In the genomic region with DNA sequence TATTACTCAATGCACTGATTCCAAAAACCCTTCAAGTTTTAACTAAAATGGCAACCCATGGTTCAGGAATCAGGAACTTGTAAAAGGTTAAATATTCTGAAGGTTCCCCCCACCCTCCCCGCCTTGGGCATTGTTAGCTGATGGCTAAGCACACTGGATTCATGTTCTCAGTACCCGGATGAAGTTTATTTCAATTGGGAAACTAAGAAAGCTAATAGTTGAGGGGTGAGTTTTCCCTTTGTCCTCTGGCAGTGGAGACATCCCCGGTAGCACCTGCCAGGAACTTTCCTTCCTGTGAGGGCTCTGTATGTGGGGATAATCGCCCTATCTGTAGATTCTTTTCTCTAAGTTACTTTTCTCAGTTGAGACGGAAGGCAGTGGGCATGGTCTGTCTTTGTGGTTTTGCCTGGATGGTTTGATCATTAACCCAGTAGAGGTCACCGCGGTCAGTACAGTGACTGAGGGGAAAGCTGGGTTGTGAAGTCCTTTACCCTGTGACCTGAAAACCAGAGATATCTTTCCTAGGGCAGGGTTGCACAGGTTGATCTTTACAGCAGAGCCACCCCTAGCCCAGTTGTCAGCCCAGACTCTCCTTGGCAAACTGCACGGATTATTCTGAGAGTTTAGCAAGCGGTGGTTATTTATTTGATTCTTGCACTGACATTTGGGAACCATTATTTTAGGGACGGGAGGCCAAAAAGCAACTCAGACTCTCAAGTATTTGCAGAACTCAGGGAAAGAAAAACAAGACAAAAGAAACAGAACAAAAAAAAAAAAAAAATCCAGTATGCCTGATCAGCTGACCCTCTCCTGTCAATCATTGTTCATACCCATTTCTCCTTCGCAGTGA, we compare ENCODE assay signal across 12 mouse cellular contexts. TPM values are rescaled to one million over a fixed set of nuclear protein-coding genes. Genes with fewer than 3 reads are reported as not detected.
DNase-seq lines count a peak whose midpoint lies in the region; ATAC-seq and TF ChIP-seq lines count a peak whose summit lies in the region.
"Had no signal": no experiment of that assay in that cellular context is flagged by ENCODE, and none has a peak within 500 bp of the region (broad histone marks: within the 10 kb centered on the region; RNA-seq: fewer than 3 reads in every experiment).

No protein-coding gene starts in this region.

- H3K9me3 ChIP-seq in intestine, postnatal 0 days (ENCODE audit: control insufficient read depth): no peaks in the 10 kb centered on the region
- no peaks in the 10 kb centered on the region for H3K9me3 ChIP-seq in liver, embryonic 13.5 days (replicated peaks)

- H3K36me3 ChIP-seq in intestine, postnatal 0 days (ENCODE audit: control insufficient read depth, insufficient read depth): no peaks in the 10 kb centered on the region
- no peaks in the 10 kb centered on the region for H3K36me3 ChIP-seq in liver, embryonic 13.5 days

- H3K27ac ChIP-seq in intestine, postnatal 0 days (ENCODE audit: low read depth, low read length): peak overlapping the region; percentile 68
- peak overlapping the region; percentile 71 for H3K27ac ChIP-seq in liver, embryonic 13.5 days

- no peak for TF ChIP-seq CTCF in intestine, postnatal 0 days (IDR thresholded peaks at IDR 0.05; ENCODE audit: low read depth)

- H3K9ac ChIP-seq in intestine, postnatal 0 days (ENCODE audit: low read depth, low read length): no peak overlapping the region
- 0 out of 2 replicates have a peak overlapping the region, but pooled peaks have one; percentile 11 for H3K9ac ChIP-seq in liver, embryonic 13.5 days

- H3K4me3 ChIP-seq in intestine, postnatal 0 days (ENCODE audit: low read depth, low read length): no peak overlapping the region
- H3K4me3 ChIP-seq in liver, embryonic 13.5 days (replicated peaks): no peak overlapping the region

- H3K27me3 ChIP-seq in intestine, postnatal 0 days (replicated peaks; ENCODE audit: control insufficient read depth, insufficient read depth, low read length): no peaks in the 10 kb centered on the region
- H3K27me3 ChIP-seq in liver, embryonic 13.5 days: no peaks in the 10 kb centered on the region

- ATAC-seq in intestine, postnatal 0 days: peak; percentile 77
- peak; percentile 72 for ATAC-seq in liver, embryonic 13.5 days (ENCODE audit: low read depth)
- no peak for ATAC-seq in erythroid progenitor cell, adult 5-6 weeks (replicated peaks; ENCODE audit: low FRiP score, poor library complexity, severe bottlenecking)
- ATAC-seq: midbrain, embryonic 16.5 days had no signal

- peaks cover 38% of the 10 kb centered on the region for H3K4me1 ChIP-seq in intestine, postnatal 0 days (replicated peaks; ENCODE audit: control insufficient read depth, insufficient read depth, low read length)
- H3K4me1 ChIP-seq in liver, embryonic 13.5 days (replicated peaks): peaks cover 61% of the 10 kb centered on the region

- DNase-seq in adrenal gland, adult 2 months: peak; percentile 18
- DNase-seq in adrenal gland, postnatal 4 days (ENCODE audit: low spot score in 2 of 2): no peak
- DNase-seq in Muller cell, postnatal 12 days (ENCODE audit: inconsistent ontology term): peak; percentile 38
- DNase-seq in liver, embryonic 13.5 days: no peak
- DNase-seq in thymus, adult 18-20 months: no peak
- no peak for DNase-seq in cerebellum, postnatal 10 days
- DNase-seq: cerebellum, postnatal 25 days; gastrocnemius, postnatal 36 days; right cerebral cortex, postnatal 14 days had no signal

- 31% methylated on average over 11 of the region's 11 CpGs for WGBS in intestine, postnatal 0 days
- WGBS in liver, embryonic 13.5 days (ENCODE audit: insufficient replicate concordance): 11% methylated on average over 11 of the region's 11 CpGs

- peak overlapping the region; percentile 48 for H3K4me2 ChIP-seq in intestine, postnatal 0 days (replicated peaks; ENCODE audit: low read depth)
- peak overlapping the region; percentile 33 for H3K4me2 ChIP-seq in liver, embryonic 13.5 days

RNA-seq across cellular contexts. Expression of gene Ano6, which starts 47.8 kb away (rescaled TPM):
- total RNA-seq in adrenal gland, adult 2 months (2021): 10 to 100 TPM; 69.6 to 90.3 TPM
- polyA plus RNA-seq in adrenal gland, adult 2 months (2012; rRNA removed): 20.6 and 28.6 TPM in 2 replicates
- total RNA-seq in adrenal gland, postnatal 4 days (2021): 10 to 100 TPM; 72.2 to 75.9 TPM
- 23.9 and 30.5 TPM in 2 replicates for polyA plus RNA-seq in intestine, postnatal 0 days (2015; fragmentation: Nextera tagmentation; extraction: Ambion mirVana)
- polyA plus RNA-seq in liver, embryonic 13.5 days (2015; fragmentation: Nextera tagmentation; extraction: Ambion mirVana): 7.8 and 10.6 TPM in 2 replicates
- total RNA-seq in erythroid progenitor cell, adult 5-6 weeks (2015; ENCODE audit: low replicate concordance): 23.1 and 28.1 TPM in 2 replicates
- total RNA-seq in erythroid progenitor cell, adult 5-6 weeks (2017; ENCODE audit: low replicate concordance): 9.4 and 9.5 TPM in 2 replicates

Comparison
In these comparisons a context has a peak if more than half of its experiments do, and no peak if none do; other contexts are left out.
1. DNase-seq: peak in adrenal gland, adult 2 months (single experiment) and Muller cell, postnatal 12 days (single experiment); none in adrenal gland, postnatal 4 days (0 of 2), liver, embryonic 13.5 days (single experiment), thymus, adult 18-20 months (0 of 2) and cerebellum, postnatal 10 days (0 of 2).